Mouse (Mus musculus): ENCODE measurements around the gene Hoxa13.

The Hoxa13 gene

GRCm38 (mm10) chr6:52252016-52252774, 8.5 kb downstream of the Hoxa13 start:
- no peak for DNase-seq (ENCODE audit: low spot score in 2 of 2)

GRCm38 (mm10) chr6:52251177-52251879, 9.4 kb downstream of the Hoxa13 start:
- peak in 1 of 2 experiments; percentile 4 for DNase-seq (ENCODE audit: low spot score in 2 of 2)

GRCm38 (mm10) chr6:52249826-52250225, 10.9 kb downstream of the Hoxa13 start:
- peak in 1 of 2 experiments; percentile 7 for DNase-seq (ENCODE audit: low spot score in 2 of 2)

DNA sequence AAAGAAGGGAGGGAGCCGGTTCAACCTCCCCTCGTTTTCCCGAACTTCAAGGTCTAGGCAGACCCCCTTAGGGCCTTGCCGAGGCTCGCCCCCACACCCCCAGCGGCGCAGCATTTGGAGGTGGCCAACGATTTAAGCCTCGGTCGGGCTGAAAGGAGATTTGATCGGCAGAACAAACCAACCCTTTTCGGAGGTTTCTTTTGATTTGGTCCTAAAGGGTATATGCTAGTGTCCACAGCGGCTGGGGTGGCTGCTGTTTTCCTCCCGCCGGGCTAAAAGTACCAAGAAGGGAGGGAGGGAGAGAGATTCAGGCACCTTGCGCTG, 11.3 kb downstream of the Hoxa13 start:
- peak in 1 of 2 experiments; percentile 10 for DNase-seq (ENCODE audit: low spot score in 2 of 2)

GRCm38 (mm10) chr6:52248638-52249414, 11.9 kb downstream of the Hoxa13 start:
- DNase-seq (ENCODE audit: low spot score in 2 of 2): peak in 1 of 2 experiments; percentile 7

- no peak for DNase-seq (ENCODE audit: low spot score in 2 of 2)
These were observed 12.7 kb downstream of the Hoxa13 start for GRCm38 (mm10) chr6:52247766-52248637.

DNA sequence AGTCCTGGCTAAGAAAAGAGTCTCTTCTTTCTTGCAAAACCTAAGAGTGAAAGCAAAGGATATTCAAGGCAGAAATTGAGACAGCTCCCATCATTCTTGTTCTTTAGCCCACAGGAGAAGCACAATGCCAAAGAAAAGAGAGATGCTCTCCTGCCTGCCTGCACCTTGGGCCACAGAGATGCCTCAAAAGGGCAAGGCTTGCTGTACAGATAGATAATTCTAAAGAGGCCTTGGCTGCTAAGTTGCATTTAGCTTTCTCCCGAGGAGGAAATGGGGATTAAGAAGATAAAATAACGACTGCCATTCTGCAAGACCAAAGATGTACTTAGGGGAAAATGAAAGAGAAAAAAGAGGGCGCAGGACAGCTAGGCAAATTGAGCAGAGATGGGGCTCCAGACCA, 13.8 kb downstream of the Hoxa13 start:
- DNase-seq (ENCODE audit: low spot score in 2 of 2): no peak

DNA sequence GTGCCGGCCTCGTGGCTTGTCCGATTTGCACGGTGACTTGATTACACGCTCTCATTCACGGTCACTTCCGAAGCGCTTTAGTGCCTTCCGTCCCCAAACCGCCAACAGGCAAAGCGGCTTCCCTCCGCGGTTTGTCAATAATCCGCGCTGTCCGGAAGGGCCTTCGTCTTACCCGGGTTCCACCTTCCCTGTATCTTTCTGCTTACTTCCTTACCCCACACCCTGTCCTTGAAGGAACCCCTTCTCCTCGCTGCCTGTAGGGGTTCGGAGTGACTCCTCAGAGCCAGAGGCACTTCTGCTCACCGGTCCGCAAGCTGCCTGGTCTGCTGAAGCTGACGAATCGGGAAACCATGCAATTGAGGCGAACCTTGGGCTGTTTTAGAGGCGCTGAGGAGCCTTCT, 14.3 kb downstream of the Hoxa13 start:
- no peak for DNase-seq (ENCODE audit: low spot score in 2 of 2)

- DNase-seq (ENCODE audit: low spot score in 2 of 2): no peak
These were observed 14.9 kb downstream of the Hoxa13 start, which contains the start of gene Hoxa11 for GRCm38 (mm10) chr6:52245757-52246142. Gene Hoxa11 (minus strand): TSS chr6:52245810.

DNA sequence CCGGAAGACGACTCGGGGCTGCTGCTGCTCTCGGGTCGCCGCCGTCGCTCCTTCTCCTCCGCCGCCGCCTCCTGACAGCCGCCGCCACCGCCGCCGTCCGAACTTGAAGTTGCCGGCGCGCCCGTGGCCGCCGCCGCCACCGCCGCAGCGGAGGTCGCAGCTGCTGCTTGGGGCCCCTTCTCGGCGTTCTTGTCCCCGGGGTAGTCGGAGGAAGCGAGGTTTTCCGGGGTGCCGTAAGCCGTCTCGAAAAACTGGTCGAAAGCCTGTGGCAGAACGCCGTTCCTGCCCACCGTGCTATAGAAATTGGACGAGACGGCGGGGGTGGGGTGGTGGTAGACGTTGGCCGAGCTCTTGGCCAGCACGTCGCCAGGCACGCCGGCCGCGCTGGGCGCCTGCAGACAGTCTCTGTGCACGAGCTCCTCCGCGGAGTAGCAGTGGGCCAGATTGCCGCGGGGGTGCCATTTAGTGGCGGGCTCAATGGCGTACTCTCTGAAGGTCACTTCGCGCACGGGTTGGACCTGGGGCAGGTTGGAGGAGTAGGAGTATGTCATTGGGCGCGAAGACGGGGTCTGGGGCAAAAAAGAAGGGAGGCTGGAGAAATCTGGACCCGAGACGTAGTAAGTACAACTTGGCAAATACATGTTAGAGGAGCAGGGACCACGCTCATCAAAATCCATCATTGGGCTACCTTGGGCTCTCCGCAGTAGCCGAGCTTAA, 15.5 kb downstream of the Hoxa13 start:
- no peak for DNase-seq (ENCODE audit: low spot score in 2 of 2)

GRCm38 (mm10) chr6:52244471-52245039, 16.1 kb downstream of the Hoxa13 start:
- no peak for DNase-seq (ENCODE audit: low spot score in 2 of 2)

DNA sequence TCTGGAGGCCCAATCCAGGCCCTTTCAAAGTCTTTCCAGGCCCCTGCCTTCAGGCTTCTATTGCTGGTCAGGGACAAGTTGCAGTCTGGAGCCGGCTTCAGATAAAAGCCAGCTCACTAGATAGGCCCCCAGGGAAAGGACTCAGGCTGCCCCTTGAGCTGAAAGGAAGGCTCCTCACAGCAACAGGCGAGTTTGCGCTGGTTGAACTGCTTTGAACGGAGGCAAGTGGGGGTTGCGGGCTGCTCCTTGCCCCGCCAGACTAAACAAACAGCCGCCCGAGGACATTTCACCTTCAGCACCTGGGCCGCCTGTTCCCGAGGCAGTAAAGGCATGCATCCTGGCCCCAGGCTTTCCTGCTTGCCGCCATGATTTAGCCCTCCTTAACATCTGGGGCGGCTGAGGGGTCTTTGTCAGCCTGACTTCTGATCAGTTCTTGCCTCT, 17.0 kb downstream of the Hoxa13 start:
- no peak for DNase-seq (ENCODE audit: low spot score in 2 of 2)

- DNase-seq (ENCODE audit: low spot score in 2 of 2): no peak
These were observed 17.8 kb downstream of the Hoxa13 start for GRCm38 (mm10) chr6:52242801-52243332.

- DNase-seq (ENCODE audit: low spot score in 2 of 2): peak in 1 of 2 experiments; percentile 10
These were observed 19.6 kb downstream of the Hoxa13 start for GRCm38 (mm10) chr6:52241001-52241621.

DNA sequence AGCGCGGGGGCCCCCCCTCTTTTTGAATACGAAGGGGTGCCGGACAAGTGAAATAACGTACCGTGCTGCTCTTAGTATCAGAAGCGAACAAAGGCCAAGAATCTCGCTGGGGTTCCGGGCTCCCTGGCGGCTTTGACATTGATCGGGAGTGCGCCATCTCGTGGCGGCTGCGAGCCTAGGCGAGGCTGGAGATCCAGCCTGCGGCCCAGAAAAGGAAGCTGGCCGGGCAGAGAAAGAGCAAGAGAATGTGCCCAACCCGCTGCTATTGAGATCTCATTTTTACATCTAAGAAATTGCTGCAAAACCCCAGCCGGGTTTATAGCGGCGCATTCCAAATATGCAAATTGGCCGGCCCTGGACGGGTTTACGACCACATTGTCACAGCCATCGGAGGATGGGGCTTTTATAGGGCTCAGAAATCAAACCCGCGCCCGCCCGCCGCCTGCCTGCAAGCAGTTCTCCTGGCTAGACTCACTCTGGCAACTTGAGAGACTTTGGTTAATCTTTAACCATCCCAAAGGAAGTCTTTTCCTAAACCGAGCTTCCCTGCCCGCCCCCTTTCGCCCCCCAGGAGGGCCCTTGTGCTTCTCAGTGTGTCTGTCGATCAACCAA, 20.2 kb downstream of the Hoxa13 start, which contains the start of gene Hoxa10:
TSS of gene Hoxa10 (minus strand) at position 466 of the 612 bp plus-strand sequence.
- peak in 1 of 2 experiments; percentile 84 for DNase-seq (ENCODE audit: low spot score in 2 of 2)

GRCm38 (mm10) chr6:52239625-52240388, 20.9 kb downstream of the Hoxa13 start:
- peak in 1 of 2 experiments; percentile 11 for DNase-seq (ENCODE audit: low spot score in 2 of 2)

GRCm38 (mm10) chr6:52238976-52239375, 21.7 kb downstream of the Hoxa13 start:
- no peak for DNase-seq (ENCODE audit: low spot score in 2 of 2)

GRCm38 (mm10) chr6:52238155-52238545, 22.5 kb downstream of the Hoxa13 start:
- DNase-seq (ENCODE audit: low spot score in 2 of 2): peak in 1 of 2 experiments; percentile 4
